Mouse (Mus musculus) gonadal fat pad, adult 2 months (tissue): ENCODE results near the gene Zbtb45. TPM values are rescaled to one million over a fixed set of nuclear protein-coding genes. Genes with fewer than 3 reads are reported as not detected.

Source experiments
- DNase-seq: peaks from one replicate; pipeline ENCODE4 v3.0.0-alpha.2; 2012; ENCODE audit warnings: low read depth
- polyA plus RNA-seq: library from polyadenylated mRNA; depleted of rRNA; stranded (reverse); fragments of >200 nt; gene quantifications from 2 replicates; pipeline ENCODE4 v1.2.3, GENCODE M21; 2012; rRNA removed

The Zbtb45 gene
- polyA plus RNA-seq = 12.7 and 17.3 TPM in 2 replicates

GRCm38 (mm10) chr7:13010005-13010908 is at the start of gene Zbtb45:
Zbtb45 (minus strand) TSS chr7:13010034.
- no peak for DNase-seq

- no peak for DNase-seq
These were observed 49.7 kb upstream of the Zbtb45 start for GRCm38 (mm10) chr7:13059536-13059935.

GRCm38 (mm10) chr7:13056913-13057700 is 47.3 kb upstream of the Zbtb45 start:
- DNase-seq = no peak

- DNase-seq = peak; percentile 77
These were observed 44.6 kb upstream of the Zbtb45 start, which contains the start of gene Mzf1 for GRCm38 (mm10) chr7:13054287-13055010. Mzf1 (minus strand) TSS chr7:13054764.

- DNase-seq = no peak
These were observed 44.1 kb upstream of the Zbtb45 start for GRCm38 (mm10) chr7:13053961-13054286.

GRCm38 (mm10) chr7:13053501-13053900 is 43.7 kb upstream of the Zbtb45 start:
- DNase-seq = no peak

GRCm38 (mm10) chr7:13053001-13053400 is 43.2 kb upstream of the Zbtb45 start:
- DNase-seq = no peak

GRCm38 (mm10) chr7:13046084-13046483 is 36.2 kb upstream of the Zbtb45 start:
- DNase-seq = no peak

GRCm38 (mm10) chr7:13044254-13044625 is 34.4 kb upstream of the Zbtb45 start:
- no peak for DNase-seq

- no peak for DNase-seq
These were observed 33.8 kb upstream of the Zbtb45 start for GRCm38 (mm10) chr7:13043445-13044253.

GRCm38 (mm10) chr7:13043120-13043444 is 33.2 kb upstream of the Zbtb45 start:
- no peak for DNase-seq

GRCm38 (mm10) chr7:13042511-13042910 is 32.7 kb upstream of the Zbtb45 start:
- DNase-seq = no peak

GRCm38 (mm10) chr7:13041256-13041655 is 31.4 kb upstream of the Zbtb45 start:
- DNase-seq = no peak

- no peak for DNase-seq
These were observed 29.3 kb upstream of the Zbtb45 start for GRCm38 (mm10) chr7:13039181-13039580.

- no peak for DNase-seq
These were observed 28.9 kb upstream of the Zbtb45 start for GRCm38 (mm10) chr7:13038621-13039169.

- DNase-seq = no peak
These were observed 28.2 kb upstream of the Zbtb45 start, which contains the start of gene Ube2m for GRCm38 (mm10) chr7:13037901-13038555. Ube2m (minus strand) TSS chr7:13038275.

- DNase-seq = no peak
These were observed 27.5 kb upstream of the Zbtb45 start for GRCm38 (mm10) chr7:13037366-13037765.

GRCm38 (mm10) chr7:13036806-13037205 is 27.0 kb upstream of the Zbtb45 start:
- no peak for DNase-seq

- no peak for DNase-seq
These were observed 25.5 kb upstream of the Zbtb45 start for GRCm38 (mm10) chr7:13035211-13035855.
